Mouse (Mus musculus) frontal cortex, postnatal 25 days (tissue): ENCODE measurements around the gene Dock9.
A peak's percentile ranks its signal among the peaks of the same experiment; 100 is the strongest.

Experiments used
- DNase-seq, 2 experiments: peaks; one replicate each; pipeline ENCODE4 v3.0.0; 2022; ENCODE audit warnings: low spot score in 2 of 2

Dock9 gene

GRCm38 (mm10) chr14:121588451-121588850 is 209.2 kb downstream of the Dock9 start:
- DNase-seq = no peak

GRCm38 (mm10) chr14:121585906-121586765 is 211.5 kb downstream of the Dock9 start:
- no peak for DNase-seq

- peak; percentile 45 to 54 for DNase-seq
Measured at GRCm38 (mm10) chr14:121579055-121579454, 218.6 kb downstream of the Dock9 start.

- DNase-seq = no peak
Measured at GRCm38 (mm10) chr14:121573391-121573790, 224.2 kb downstream of the Dock9 start.

GRCm38 (mm10) chr14:121566794-121567201 is 230.8 kb downstream of the Dock9 start:
- DNase-seq = no peak

GRCm38 (mm10) chr14:121565930-121566329 is 231.7 kb downstream of the Dock9 start:
- no peak for DNase-seq

GRCm38 (mm10) chr14:121564656-121565055 is 233.0 kb downstream of the Dock9 start:
- DNase-seq = no peak

- no peak for DNase-seq
Measured at GRCm38 (mm10) chr14:121563954-121564353, 233.7 kb downstream of the Dock9 start.

GRCm38 (mm10) chr14:121559026-121559425 is 238.6 kb downstream of the Dock9 start:
- no peak for DNase-seq

GRCm38 (mm10) chr14:121556401-121557315 is 241.0 kb downstream of the Dock9 start:
- DNase-seq = no peak

- no peak for DNase-seq
Measured at GRCm38 (mm10) chr14:121553785-121554184, 243.9 kb downstream of the Dock9 start.

- DNase-seq = no peak
Measured at GRCm38 (mm10) chr14:121552586-121552985, 245.1 kb downstream of the Dock9 start.

- no peak for DNase-seq
Measured at GRCm38 (mm10) chr14:121549834-121550233, 247.8 kb downstream of the Dock9 start.

GRCm38 (mm10) chr14:121547745-121548144 is 249.9 kb downstream of the Dock9 start:
- no peak for DNase-seq

- no peak for DNase-seq
Measured at GRCm38 (mm10) chr14:121546621-121547020, 251.0 kb downstream of the Dock9 start.

GRCm38 (mm10) chr14:121545551-121546331 is 251.9 kb downstream of the Dock9 start:
- DNase-seq = no peak

GRCm38 (mm10) chr14:121541262-121541661 is 256.4 kb downstream of the Dock9 start:
- DNase-seq = no peak

- DNase-seq = no peak
Measured at GRCm38 (mm10) chr14:121534501-121534900, 263.1 kb downstream of the Dock9 start.

- no peak for DNase-seq
Measured at GRCm38 (mm10) chr14:121530853-121531252, 266.8 kb downstream of the Dock9 start.

- DNase-seq = no peak
Measured at GRCm38 (mm10) chr14:121527883-121528282, 269.8 kb downstream of the Dock9 start.

GRCm38 (mm10) chr14:121527201-121527600 is 270.4 kb downstream of the Dock9 start:
- no peak for DNase-seq

GRCm38 (mm10) chr14:121521709-121522108 is 275.9 kb downstream of the Dock9 start:
- no peak for DNase-seq
